Comparison of ENCODE assay signal across 27 mouse cellular contexts in the genomic region with DNA sequence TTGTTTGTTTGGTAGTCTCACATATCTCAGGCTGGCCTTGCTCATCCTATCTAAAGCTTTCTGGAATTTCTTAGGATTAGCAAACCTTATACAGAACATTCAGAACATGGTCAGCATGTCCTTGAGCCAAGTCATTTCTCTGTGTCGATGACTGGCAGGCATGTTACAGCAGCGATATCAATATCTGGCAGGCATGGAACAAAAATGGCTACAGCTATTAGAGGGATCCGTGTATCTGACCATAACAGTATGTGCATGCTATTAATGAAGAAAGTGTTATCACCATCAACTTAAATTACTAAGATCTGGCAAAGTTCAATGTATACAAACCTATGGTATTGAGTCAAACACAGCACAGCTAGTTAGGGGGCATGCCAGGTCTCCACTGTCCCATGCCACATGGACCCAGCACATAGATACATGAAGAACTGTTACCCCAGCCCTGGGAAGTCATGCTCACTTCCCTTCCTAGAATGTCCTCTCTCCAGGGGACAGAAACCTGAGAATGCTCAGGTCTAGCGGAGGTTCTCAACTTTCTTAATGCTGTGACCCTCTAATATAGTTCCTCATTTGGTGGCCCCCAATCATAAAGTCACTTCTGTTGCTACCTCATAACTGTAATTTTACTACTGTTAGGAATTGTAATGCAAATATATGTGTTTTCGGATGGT. TPM values are rescaled to one million over a fixed set of nuclear protein-coding genes. Genes with fewer than 3 reads are reported as not detected.
"Had no signal": no experiment of that assay in that cellular context is flagged by ENCODE, and none has a peak within 500 bp of the region (broad histone marks: within the 10 kb centered on the region; RNA-seq: fewer than 3 reads in every experiment).

No protein-coding gene starts in this region.

- H3K27ac ChIP-seq: gastrocnemius, adult 2 months; heart, embryonic 10.5 days; hindbrain, embryonic 10.5 days; hindbrain, embryonic 12.5 days; hindbrain, embryonic 14.5 days; intestine, embryonic 15.5 days; limb, embryonic 13.5 days; limb, embryonic 15.5 days had no signal

- H3K9me3 ChIP-seq: heart, embryonic 10.5 days; heart, embryonic 12.5 days; hindbrain, embryonic 10.5 days; hindbrain, embryonic 12.5 days; intestine, embryonic 15.5 days; limb, embryonic 13.5 days; limb, embryonic 15.5 days had no signal

- H3K4me3 ChIP-seq: gastrocnemius, adult 2 months; heart, embryonic 10.5 days; heart, embryonic 12.5 days; hindbrain, embryonic 10.5 days; hindbrain, embryonic 12.5 days; intestine, embryonic 15.5 days; limb, embryonic 13.5 days; limb, embryonic 15.5 days had no signal

- DNase-seq: gastrocnemius, adult 2 months; gastrocnemius, postnatal 10 days; gastrocnemius, postnatal 25 days; heart, adult 18-20 months; heart, postnatal 10 days; heart, postnatal 4 days; kidney, adult 18-20 months; kidney, adult 8-10 months; kidney, postnatal 10 days; kidney, postnatal 25 days; kidney, postnatal 4 days; layer of hippocampus, adult 9-11 months; layer of hippocampus, postnatal 36 days; left cerebral cortex, postnatal 4 days had no signal

- H3K9ac ChIP-seq: heart, embryonic 12.5 days; hindbrain, embryonic 12.5 days; hindbrain, embryonic 14.5 days; intestine, embryonic 15.5 days; limb, embryonic 13.5 days; limb, embryonic 15.5 days had no signal

- H3K27me3 ChIP-seq: heart, embryonic 12.5 days; hindbrain, embryonic 12.5 days; intestine, embryonic 15.5 days; limb, embryonic 13.5 days; limb, embryonic 15.5 days had no signal

- H3K4me2 ChIP-seq: heart, embryonic 12.5 days; hindbrain, embryonic 12.5 days; hindbrain, embryonic 14.5 days; intestine, embryonic 15.5 days; limb, embryonic 13.5 days; limb, embryonic 15.5 days had no signal

- H3K36me3 ChIP-seq: heart, embryonic 10.5 days; heart, embryonic 12.5 days; intestine, embryonic 15.5 days had no signal

- ATAC-seq: hindbrain, embryonic 16.5 days; inflammation-experienced regulatory T-cells, adult 6 months; intestine, embryonic 15.5 days; intestine, postnatal 0 days had no signal

RNA-seq across cellular contexts. Expression of a gene that starts 15.2 kb away (rescaled TPM):
- total RNA-seq: granulocyte monocyte progenitor cell, adult 5-6 weeks had no signal

RNA-seq across cellular contexts. Expression of a gene that starts 59.6 kb away (rescaled TPM):
- total RNA-seq: granulocyte monocyte progenitor cell, adult 5-6 weeks had no signal
- polyA plus RNA-seq: hindbrain, embryonic 10.5 days; limb, embryonic 11.5 days had no signal
